Mouse (Mus musculus) ES-E14 (cell line): ENCODE results near the gene Mmel1.
A peak's percentile ranks its signal among the peaks of the same experiment; 100 is the strongest.

Experiments used
- CHD2 ChIP-seq: IDR thresholded peaks from 2 replicates; pipeline ENCODE4 v1.6.1; 2014; ENCODE audit warnings: mild to moderate bottlenecking, low read depth, low read length, inconsistent platforms
- HCFC1 ChIP-seq: IDR thresholded peaks from 2 replicates; pipeline ENCODE4 v1.6.1; 2012; ENCODE audit warnings: low read length, inconsistent platforms, borderline replicate concordance; ENCODE audit not compliant: insufficient read depth
- MAFK ChIP-seq: IDR thresholded peaks from 2 replicates; pipeline ENCODE4 v1.6.1; 2014; ENCODE audit warnings: mild to moderate bottlenecking, low read depth, low read length, inconsistent platforms; ENCODE audit not compliant: insufficient read depth
- ZC3H11A ChIP-seq: IDR thresholded peaks from 2 replicates; pipeline ENCODE4 v1.6.1; 2012; ENCODE audit warnings: low read depth, mild to moderate bottlenecking, inconsistent platforms, low read length, borderline replicate concordance
- ZNF384 ChIP-seq: IDR thresholded peaks from 2 replicates; pipeline ENCODE4 v1.6.1; 2012; ENCODE audit warnings: low read depth, low read length, inconsistent platforms

DNA sequence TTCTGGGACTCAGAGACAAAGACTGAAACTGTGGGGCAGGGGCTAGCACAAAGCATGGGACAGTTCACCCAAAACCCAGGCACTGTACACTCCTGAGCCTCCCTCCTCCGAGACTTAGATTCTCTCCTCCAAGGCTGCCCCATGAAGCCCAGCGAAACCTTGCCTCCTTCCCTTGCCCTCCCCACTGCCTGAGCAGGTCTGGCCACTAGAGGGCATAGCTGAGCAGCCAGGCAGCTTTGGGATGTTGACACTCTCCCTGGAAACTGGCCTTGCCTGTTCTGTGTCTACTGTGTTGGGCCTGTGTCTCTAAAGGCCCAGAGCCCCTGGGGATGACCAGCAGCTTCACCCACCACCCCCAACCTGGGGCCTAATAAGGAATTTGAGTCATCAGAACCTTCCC lies 32.2 kb upstream of the Mmel1 start, which contains the start of gene Ttc34:
- TF ChIP-seq MAFK (no peak), HCFC1 (no peak), CHD2 (no peak), ZC3H11A (0 out of 2 replicates have a peak, but pooled peaks have one; percentile 26), ZNF384 (no peak)
